Mouse (Mus musculus): ENCODE measurements around the gene Ubap2.

GRCm38 (mm10) chr4:41156961-41157360, 118.0 kb downstream of the Ubap2 start:
- no peak for TF ChIP-seq POLR2A (IDR thresholded peaks at IDR 0.05; ENCODE audit: low read depth, low read length)
- no peak for TF ChIP-seq CTCF (conservative IDR thresholded peaks at IDR 0.05; ENCODE audit: insufficient read depth, insufficient read length, low read depth, low read length)

All from kidney, adult 2 months (tissue).